Mouse (Mus musculus): ENCODE measurements at regions not wholly inside any gene's neighbourhood (a gene's known extent, or its start where the extent isn't known, plus 50 kb on each side); places are given as distances from the start of the nearest gene placed in this dataset.
"Not testable (repeated sequence)": the region's sequence is repeated elsewhere in the genome, so short reads cannot be mapped to it uniquely, and the experiment has no call there.

- Histone ChIP-seq H3K9me3 (ENCODE audit: control insufficient read depth, low read length) (no peaks in the 10 kb centered on the region), H3K4me2 (replicated peaks; ENCODE audit: low read depth, low read length) (no peak overlapping the region), H3K9ac (ENCODE audit: low read depth, low read length) (no peak overlapping the region), H3K4me1 (replicated peaks; ENCODE audit: control insufficient read depth, insufficient read depth, low read length) (no peaks in the 10 kb centered on the region), H3K4me3 (ENCODE audit: low read depth, low read length) (no peak overlapping the region), H3K27me3 (ENCODE audit: control insufficient read depth, insufficient read depth, low read length) (no peaks in the 10 kb centered on the region), H3K27ac (ENCODE audit: low read depth, low read length) (no peak overlapping the region), H3K36me3 (ENCODE audit: control insufficient read depth, insufficient read depth, low read length) (no peaks in the 10 kb centered on the region)
- 66% methylated on average over 5 of the region's 5 CpGs for WGBS
- ATAC-seq (ENCODE audit: low FRiP score) (no peak), DNase-seq (ENCODE audit: low spot score) (no peak)
These were observed 52.8 kb upstream of the Tmem17 start for GRCm38 (mm10) chr11:22458951-22459703.

- H3K4me1 ChIP-seq (replicated peaks; ENCODE audit: control insufficient read depth, insufficient read depth, low read length); ATAC-seq (ENCODE audit: low FRiP score); H3K4me2 ChIP-seq (replicated peaks; ENCODE audit: low read depth, low read length); H3K9ac ChIP-seq (ENCODE audit: low read depth, low read length); H3K27me3 ChIP-seq (ENCODE audit: control insufficient read depth, insufficient read depth, low read length); H3K4me3 ChIP-seq (ENCODE audit: low read depth, low read length); H3K36me3 ChIP-seq (ENCODE audit: control insufficient read depth, insufficient read depth, low read length); H3K9me3 ChIP-seq (ENCODE audit: control insufficient read depth, low read length); H3K27ac ChIP-seq (ENCODE audit: low read depth, low read length); DNase-seq (ENCODE audit: low spot score): not testable (repeated sequence)
- 85% methylated on average over 8 of the region's 8 CpGs for WGBS
These were observed 50.7 kb upstream of the Tmem17 start for GRCm38 (mm10) chr11:22461019-22461735.
